Mouse (Mus musculus): ENCODE measurements around the gene Stxbp6. TPM values are rescaled to one million over a fixed set of nuclear protein-coding genes. Genes with fewer than 3 reads are reported as not detected.
"Not testable (repeated sequence)": the region's sequence is repeated elsewhere in the genome, so short reads cannot be mapped to it uniquely, and the experiment has no call there.

The Stxbp6 gene
- polyA plus RNA-seq (2015; fragmentation: Nextera tagmentation; extraction: Ambion mirVana), result 8.9 and 15.0 TPM in 2 replicates

GRCm38 (mm10) chr12:45074611-45075342 lies at the start of gene Stxbp6:
Stxbp6 (minus strand) TSS chr12:45074709.
- H3K27me3 ChIP-seq (replicated peaks), result no peaks in the 10 kb centered on the region
- peaks cover 37% of the 10 kb centered on the region for H3K4me1 ChIP-seq
- H3K9me3 ChIP-seq, result no peaks in the 10 kb centered on the region; the same call in 1 of the 2 replicates
- peak within 1 kb of the TSS; percentile 94 for H3K9ac ChIP-seq
- H3K4me3 ChIP-seq, result peak within 1 kb of the TSS; percentile 80
- 1% methylated on average over 20 of the region's 20 CpGs for WGBS
- ATAC-seq (ENCODE audit: extremely low read depth, insufficient number of reproducible peaks, low FRiP score, low TSS enrichment), result no peak
- no peaks in the 10 kb centered on the region for H3K36me3 ChIP-seq
- H3K27ac ChIP-seq (replicated peaks), result peak within 1 kb of the TSS; percentile 89
- peak within 1 kb of the TSS; percentile 93 for H3K4me2 ChIP-seq

- H3K4me2 ChIP-seq; ATAC-seq (ENCODE audit: extremely low read depth, insufficient number of reproducible peaks, low FRiP score, low TSS enrichment); H3K9ac ChIP-seq; H3K27ac ChIP-seq (replicated peaks); H3K4me1 ChIP-seq; H3K27me3 ChIP-seq (replicated peaks); H3K36me3 ChIP-seq; H3K4me3 ChIP-seq; H3K9me3 ChIP-seq: not testable (repeated sequence)
- WGBS, result 68% methylated on average over 2 of the region's 2 CpGs
Observed at GRCm38 (mm10) chr12:45102954-45103353, 28.4 kb upstream of the Stxbp6 start.

- Histone ChIP-seq H3K4me2 (no peak overlapping the region), H3K27me3 (replicated peaks) (no peaks in the 10 kb centered on the region), H3K9ac (no peak overlapping the region), H3K27ac (replicated peaks) (no peak overlapping the region), H3K4me1 (no peaks in the 10 kb centered on the region), H3K4me3 (no peak overlapping the region), H3K36me3 (no peaks in the 10 kb centered on the region), H3K9me3 (no peaks in the 10 kb centered on the region)
- no peak for ATAC-seq (ENCODE audit: extremely low read depth, insufficient number of reproducible peaks, low FRiP score, low TSS enrichment)
- WGBS, result 67% methylated on average over 2 of the region's 2 CpGs
Observed at GRCm38 (mm10) chr12:45093732-45094131, 19.2 kb upstream of the Stxbp6 start.

GRCm38 (mm10) chr12:45092444-45092843 lies 17.9 kb upstream of the Stxbp6 start:
- Histone ChIP-seq H3K4me3 (no peak overlapping the region), H3K9me3 (0 out of 2 replicates have a peak, but pooled peaks cover 4% of the 10 kb centered on the region), H3K9ac (no peak overlapping the region), H3K4me1 (no peaks in the 10 kb centered on the region), H3K27me3 (replicated peaks) (no peaks in the 10 kb centered on the region), H3K27ac (replicated peaks) (no peak overlapping the region), H3K4me2 (no peak overlapping the region), H3K36me3 (no peaks in the 10 kb centered on the region)
- no peak for ATAC-seq (ENCODE audit: extremely low read depth, insufficient number of reproducible peaks, low FRiP score, low TSS enrichment)
- WGBS, result 36% methylated on average over 3 of the region's 3 CpGs

GRCm38 (mm10) chr12:45083145-45083475 lies 8.6 kb upstream of the Stxbp6 start:
- no peaks in the 10 kb centered on the region for H3K36me3 ChIP-seq
- H3K9ac ChIP-seq, result no peak overlapping the region
- H3K27me3 ChIP-seq (replicated peaks), result no peaks in the 10 kb centered on the region
- ATAC-seq (ENCODE audit: extremely low read depth, insufficient number of reproducible peaks, low FRiP score, low TSS enrichment), result no peak
- no peak overlapping the region for H3K27ac ChIP-seq (replicated peaks)
- 27% methylated on average over 1 of the region's 1 CpGs for WGBS
- H3K4me3 ChIP-seq, result no peak overlapping the region
- H3K4me1 ChIP-seq, result no peaks in the 10 kb centered on the region
- no peaks in the 10 kb centered on the region for H3K9me3 ChIP-seq
- no peak overlapping the region for H3K4me2 ChIP-seq

GRCm38 (mm10) chr12:45082379-45083144 lies 8.1 kb upstream of the Stxbp6 start:
- H3K4me2 ChIP-seq, result no peak overlapping the region
- H3K4me1 ChIP-seq, result no peaks in the 10 kb centered on the region
- H3K27me3 ChIP-seq (replicated peaks), result no peaks in the 10 kb centered on the region
- ATAC-seq (ENCODE audit: extremely low read depth, insufficient number of reproducible peaks, low FRiP score, low TSS enrichment), result no peak
- no peaks in the 10 kb centered on the region for H3K36me3 ChIP-seq
- no peak overlapping the region for H3K9ac ChIP-seq
- no peak overlapping the region for H3K27ac ChIP-seq (replicated peaks)
- H3K4me3 ChIP-seq, result no peak overlapping the region
- H3K9me3 ChIP-seq, result no peaks in the 10 kb centered on the region
- 67% methylated on average over 4 of the region's 4 CpGs for WGBS

GRCm38 (mm10) chr12:45081617-45082016 lies 7.1 kb upstream of the Stxbp6 start:
- no peaks in the 10 kb centered on the region for H3K36me3 ChIP-seq
- no peak for ATAC-seq (ENCODE audit: extremely low read depth, insufficient number of reproducible peaks, low FRiP score, low TSS enrichment)
- 54% methylated on average over 1 of the region's 1 CpGs for WGBS
- H3K9me3 ChIP-seq, result no peaks in the 10 kb centered on the region
- H3K4me1 ChIP-seq, result no peaks in the 10 kb centered on the region
- no peaks in the 10 kb centered on the region for H3K27me3 ChIP-seq (replicated peaks)
- no peak overlapping the region for H3K4me2 ChIP-seq
- H3K27ac ChIP-seq (replicated peaks), result no peak overlapping the region
- H3K9ac ChIP-seq, result no peak overlapping the region
- no peak overlapping the region for H3K4me3 ChIP-seq

GRCm38 (mm10) chr12:45080753-45081122 lies 6.2 kb upstream of the Stxbp6 start:
- no peak overlapping the region for H3K9ac ChIP-seq
- ATAC-seq (ENCODE audit: extremely low read depth, insufficient number of reproducible peaks, low FRiP score, low TSS enrichment), result no peak
- no peaks in the 10 kb centered on the region for H3K27me3 ChIP-seq (replicated peaks)
- H3K27ac ChIP-seq (replicated peaks), result no peak overlapping the region
- no peaks in the 10 kb centered on the region for H3K36me3 ChIP-seq
- no peak overlapping the region for H3K4me2 ChIP-seq
- peaks cover 5% of the 10 kb centered on the region; the same call in 1 of the 2 replicates for H3K4me1 ChIP-seq
- WGBS, result 41% methylated on average over 5 of the region's 5 CpGs
- no peak overlapping the region for H3K4me3 ChIP-seq
- H3K9me3 ChIP-seq, result no peaks in the 10 kb centered on the region

- Histone ChIP-seq H3K27ac (replicated peaks) (no peak overlapping the region), H3K27me3 (replicated peaks) (no peaks in the 10 kb centered on the region), H3K4me1 (peaks cover 11% of the 10 kb centered on the region), H3K36me3 (no peaks in the 10 kb centered on the region), H3K4me2 (no peak overlapping the region), H3K9ac (no peak overlapping the region), H3K4me3 (no peak overlapping the region), H3K9me3 (no peaks in the 10 kb centered on the region)
- 68% methylated on average over 5 of the region's 5 CpGs for WGBS
- ATAC-seq (ENCODE audit: extremely low read depth, insufficient number of reproducible peaks, low FRiP score, low TSS enrichment), result no peak
Observed at GRCm38 (mm10) chr12:45080036-45080752, 5.7 kb upstream of the Stxbp6 start.

- ATAC-seq (ENCODE audit: extremely low read depth, insufficient number of reproducible peaks, low FRiP score, low TSS enrichment), result no peak
- H3K9me3 ChIP-seq, result no peaks in the 10 kb centered on the region; the same call in 1 of the 2 replicates
- peak overlapping the region; percentile 94 for H3K9ac ChIP-seq
- H3K27ac ChIP-seq (replicated peaks), result peak overlapping the region; percentile 89; the same call in 1 of the 2 replicates
- H3K36me3 ChIP-seq, result no peaks in the 10 kb centered on the region
- 32% methylated on average over 11 of the region's 11 CpGs for WGBS
- H3K4me3 ChIP-seq, result peak overlapping the region; percentile 80
- H3K27me3 ChIP-seq (replicated peaks), result no peaks in the 10 kb centered on the region
- H3K4me1 ChIP-seq, result peaks cover 31% of the 10 kb centered on the region
- peak overlapping the region; percentile 93 for H3K4me2 ChIP-seq
Observed at GRCm38 (mm10) chr12:45075631-45076030, 1.1 kb upstream of the Stxbp6 start.

- under 1% methylated on average over 59 of the region's 62 CpGs for WGBS
- ATAC-seq (ENCODE audit: extremely low read depth, insufficient number of reproducible peaks, low FRiP score, low TSS enrichment), result peak; percentile 61
- peak overlapping the region; percentile 93 for H3K4me2 ChIP-seq
- no peaks in the 10 kb centered on the region; the same call in 1 of the 2 replicates for H3K9me3 ChIP-seq
- H3K27me3 ChIP-seq (replicated peaks), result no peaks in the 10 kb centered on the region
- peaks cover 37% of the 10 kb centered on the region for H3K4me1 ChIP-seq
- peak overlapping the region; percentile 80 for H3K4me3 ChIP-seq
- H3K9ac ChIP-seq, result peak overlapping the region; percentile 94
- H3K36me3 ChIP-seq, result no peaks in the 10 kb centered on the region
- peak overlapping the region; percentile 89 for H3K27ac ChIP-seq (replicated peaks)
Observed at GRCm38 (mm10) chr12:45074042-45074601, 387 bp downstream of the Stxbp6 start.

Measured in heart, embryonic 13.5 days (tissue).